Mouse (Mus musculus) urinary bladder, postnatal 0 days (tissue): Measurements from ENCODE around the gene Lect2. TPM values are rescaled to one million over a fixed set of nuclear protein-coding genes. Genes with fewer than 3 reads are reported as not detected.

Experiments used
- polyA plus RNA-seq: library from polyadenylated mRNA; unstranded; fragments of >200 nt; fragmentation: Nextera tagmentation; extraction: Ambion mirVana; gene quantifications from 2 replicates; pipeline ENCODE4 v1.2.1, GENCODE M21; 2015

The Lect2 gene
- 0.46 TPM in 1 of 2 replicates, not detected in the other for polyA plus RNA-seq

GRCm38 (mm10) chr13:56548401-56548800 is at the start of gene Lect2:
Lect2 (minus strand) TSS chr13:56548502.

GRCm38 (mm10) chr13:56522081-56522820 is 26.1 kb downstream of the Lect2 start, which contains the start of gene Fbxl21:
Fbxl21 (plus strand) TSS chr13:56522472.

Other genes with a start within 250 kb of the Lect2 start
- 0.13 TPM in 1 of 2 replicates, not detected in the other for gene Gm3045, start 121.9 kb downstream of the Lect2 start, polyA plus RNA-seq
- gene Slc25a48, start 110.1 kb downstream of the Lect2 start, polyA plus RNA-seq = 0.54 and 0.62 TPM in 2 replicates
- not detected in 2 replicates for gene Il9, start 66.3 kb downstream of the Lect2 start, polyA plus RNA-seq
- 0.90 and 1.1 TPM in 2 replicates for gene Fbxl21, start 26.0 kb downstream of the Lect2 start, polyA plus RNA-seq
- 76.4 and 87.4 TPM in 2 replicates for gene Tgfbi, start 61.0 kb upstream of the Lect2 start, polyA plus RNA-seq
- gene Smad5, start 154.5 kb upstream of the Lect2 start, polyA plus RNA-seq = 9.6 and 11.1 TPM in 2 replicates
- not detected in 2 replicates for gene Gm45623, start 205.3 kb upstream of the Lect2 start, polyA plus RNA-seq